Mouse (Mus musculus): ENCODE data around the gene Angel1.

DNA sequence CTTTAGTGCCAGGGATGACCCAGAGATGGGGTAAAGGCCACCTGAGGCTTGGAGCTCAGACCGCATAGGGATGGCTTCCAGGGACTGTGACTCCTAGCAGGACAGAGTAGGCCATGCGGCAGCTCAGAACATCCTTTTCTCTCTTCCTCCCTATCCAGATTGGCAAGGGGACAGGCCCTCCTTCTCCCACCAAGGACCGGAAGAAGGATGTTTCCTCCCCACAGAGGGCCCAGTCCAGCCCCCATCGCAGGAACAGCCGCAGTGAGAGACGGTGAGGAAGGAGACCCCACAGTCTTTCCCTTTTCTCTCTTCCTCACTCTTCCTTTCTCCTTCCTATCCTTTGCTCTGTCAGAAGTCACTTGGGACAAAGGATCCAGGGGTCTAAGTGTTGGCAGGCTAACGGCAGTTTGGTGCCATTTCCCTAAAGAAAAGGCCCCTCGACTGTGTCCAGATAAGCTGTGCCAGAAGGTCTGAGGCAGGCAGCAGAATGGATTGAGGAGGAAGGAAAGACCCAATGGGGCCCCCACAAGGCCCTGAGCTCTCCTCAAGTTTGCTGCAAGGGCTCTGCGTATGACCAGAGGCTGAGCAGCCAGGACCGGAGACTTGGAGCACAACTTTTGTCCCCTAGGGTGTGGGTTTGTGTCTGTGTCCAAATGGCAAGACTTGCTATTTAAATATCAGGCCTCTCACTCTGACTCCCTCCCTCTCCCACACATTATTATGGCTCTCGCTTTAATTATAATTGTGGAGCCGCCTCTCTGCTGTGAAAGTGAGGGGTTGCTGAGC, 35.4 kb downstream of the Angel1 start:
- TF ChIP-seq POLR2A (IDR thresholded peaks at IDR 0.05; ENCODE audit: borderline replicate concordance, insufficient read depth, low read length): no peak
- TF ChIP-seq CTCF (IDR thresholded peaks at IDR 0.05; ENCODE audit: borderline replicate concordance, insufficient read depth, low read depth, low read length): no peak
